Mouse (Mus musculus): ENCODE measurements around the gene Dmrtb1. TPM values are rescaled to one million over a fixed set of nuclear protein-coding genes. Genes with fewer than 3 reads are reported as not detected.

Gene Dmrtb1
- polyA plus RNA-seq (2014; fragmentation: Nextera tagmentation; extraction: Ambion mirVana): 11.6 and 12.8 TPM in 2 replicates

GRCm38 (mm10) chr4:107684130-107684529 is at the start of gene Dmrtb1:
Dmrtb1 (minus strand) TSS chr4:107684230.
- no peaks in the 10 kb centered on the region; the same call in 1 of the 2 replicates for H3K36me3 ChIP-seq (ENCODE audit: control insufficient read depth, insufficient read depth, low read length)
- no peak within 1 kb of the TSS for H3K9ac ChIP-seq (ENCODE audit: low read length)
- no peaks in the 10 kb centered on the region for H3K9me3 ChIP-seq (ENCODE audit: control insufficient read depth, low read length)
- no peak within 1 kb of the TSS for H3K4me2 ChIP-seq
- H3K27ac ChIP-seq (ENCODE audit: low read depth, low read length): no peak within 1 kb of the TSS
- no peak for DNase-seq (ENCODE audit: low spot score, missing footprints)
- WGBS: 94% methylated on average over 14 of the region's 14 CpGs
- H3K4me3 ChIP-seq (ENCODE audit: low read depth, low read length): no peak within 1 kb of the TSS
- ATAC-seq (ENCODE audit: low FRiP score): no peak
- peaks cover 12% of the 10 kb centered on the region for H3K27me3 ChIP-seq (ENCODE audit: control insufficient read depth, insufficient read depth, low read length)
- peaks cover 30% of the 10 kb centered on the region for H3K4me1 ChIP-seq (ENCODE audit: control insufficient read depth, insufficient read depth, low read length)

GRCm38 (mm10) chr4:107733603-107734002 is 49.6 kb upstream of the Dmrtb1 start:
- H3K9me3 ChIP-seq (ENCODE audit: control insufficient read depth, low read length): no peaks in the 10 kb centered on the region
- H3K4me2 ChIP-seq: no peak overlapping the region
- H3K27me3 ChIP-seq (ENCODE audit: control insufficient read depth, insufficient read depth, low read length): no peaks in the 10 kb centered on the region
- DNase-seq (ENCODE audit: low spot score, missing footprints) (no peak), ATAC-seq (ENCODE audit: low FRiP score) (no peak)
- WGBS: 13% methylated on average over 3 of the region's 3 CpGs
- no peak overlapping the region for H3K4me3 ChIP-seq (ENCODE audit: low read depth, low read length)
- no peak overlapping the region for H3K27ac ChIP-seq (ENCODE audit: low read depth, low read length)
- no peak overlapping the region for H3K9ac ChIP-seq (ENCODE audit: low read length)
- H3K4me1 ChIP-seq (ENCODE audit: control insufficient read depth, insufficient read depth, low read length): peaks cover 17% of the 10 kb centered on the region
- no peaks in the 10 kb centered on the region for H3K36me3 ChIP-seq (ENCODE audit: control insufficient read depth, insufficient read depth, low read length)

- Histone ChIP-seq H3K27ac (ENCODE audit: low read depth, low read length) (no peak overlapping the region), H3K27me3 (ENCODE audit: control insufficient read depth, insufficient read depth, low read length) (no peaks in the 10 kb centered on the region), H3K9ac (ENCODE audit: low read length) (no peak overlapping the region), H3K9me3 (ENCODE audit: control insufficient read depth, low read length) (no peaks in the 10 kb centered on the region), H3K4me2 (no peak overlapping the region), H3K4me3 (ENCODE audit: low read depth, low read length) (no peak overlapping the region), H3K36me3 (ENCODE audit: control insufficient read depth, insufficient read depth, low read length) (no peaks in the 10 kb centered on the region), H3K4me1 (ENCODE audit: control insufficient read depth, insufficient read depth, low read length) (peaks cover 17% of the 10 kb centered on the region)
- DNase-seq (ENCODE audit: low spot score, missing footprints) (no peak), ATAC-seq (ENCODE audit: low FRiP score) (peak; percentile 47; the same call in 1 of the 2 replicates)
- WGBS: 20% methylated on average over 4 of the region's 4 CpGs
These were observed 48.6 kb upstream of the Dmrtb1 start for GRCm38 (mm10) chr4:107732624-107733023.

- no peak for ATAC-seq (ENCODE audit: low FRiP score)
- H3K4me1 ChIP-seq (ENCODE audit: control insufficient read depth, insufficient read depth, low read length): peaks cover 17% of the 10 kb centered on the region
- H3K27ac ChIP-seq (ENCODE audit: low read depth, low read length): no peak overlapping the region
These were observed 48.2 kb upstream of the Dmrtb1 start for GRCm38 (mm10) chr4:107732182-107732581.

GRCm38 (mm10) chr4:107731088-107731465 is 47.0 kb upstream of the Dmrtb1 start:
- no peak for ATAC-seq (ENCODE audit: low FRiP score)
- Histone ChIP-seq H3K9me3 (ENCODE audit: control insufficient read depth, low read length) (no peaks in the 10 kb centered on the region), H3K27me3 (ENCODE audit: control insufficient read depth, insufficient read depth, low read length) (no peaks in the 10 kb centered on the region), H3K4me1 (ENCODE audit: control insufficient read depth, insufficient read depth, low read length) (peaks cover 17% of the 10 kb centered on the region), H3K9ac (ENCODE audit: low read length) (no peak overlapping the region), H3K27ac (ENCODE audit: low read depth, low read length) (no peak overlapping the region), H3K4me3 (ENCODE audit: low read depth, low read length) (no peak overlapping the region), H3K36me3 (ENCODE audit: control insufficient read depth, insufficient read depth, low read length) (no peaks in the 10 kb centered on the region), H3K4me2 (no peak overlapping the region)
- WGBS: 48% methylated on average over 8 of the region's 8 CpGs
- no peak for DNase-seq (ENCODE audit: low spot score, missing footprints)

More at GRCm38 (mm10) chr4:107732182-107732581, 48.2 kb upstream of the Dmrtb1 start:
- Histone ChIP-seq H3K9me3 (ENCODE audit: control insufficient read depth, low read length) (no peaks in the 10 kb centered on the region), H3K36me3 (ENCODE audit: control insufficient read depth, insufficient read depth, low read length) (no peaks in the 10 kb centered on the region), H3K9ac (ENCODE audit: low read length) (no peak overlapping the region), H3K4me2 (no peak overlapping the region), H3K27me3 (ENCODE audit: control insufficient read depth, insufficient read depth, low read length) (no peaks in the 10 kb centered on the region), H3K4me3 (ENCODE audit: low read depth, low read length) (no peak overlapping the region)
- WGBS: 13% methylated on average over 4 of the region's 4 CpGs
- no peak for DNase-seq (ENCODE audit: low spot score, missing footprints)

GRCm38 (mm10) chr4:107730391-107731087 is 46.5 kb upstream of the Dmrtb1 start:
- Histone ChIP-seq H3K4me1 (ENCODE audit: control insufficient read depth, insufficient read depth, low read length) (peaks cover 17% of the 10 kb centered on the region), H3K9me3 (ENCODE audit: control insufficient read depth, low read length) (no peaks in the 10 kb centered on the region), H3K4me2 (no peak overlapping the region), H3K27me3 (ENCODE audit: control insufficient read depth, insufficient read depth, low read length) (no peaks in the 10 kb centered on the region), H3K27ac (ENCODE audit: low read depth, low read length) (no peak overlapping the region), H3K36me3 (ENCODE audit: control insufficient read depth, insufficient read depth, low read length) (no peaks in the 10 kb centered on the region), H3K4me3 (ENCODE audit: low read depth, low read length) (no peak overlapping the region), H3K9ac (ENCODE audit: low read length) (no peak overlapping the region)
- WGBS: 65% methylated on average over 15 of the region's 15 CpGs
- DNase-seq (ENCODE audit: low spot score, missing footprints) (no peak), ATAC-seq (ENCODE audit: low FRiP score) (no peak)

GRCm38 (mm10) chr4:107725432-107725831 is 41.4 kb upstream of the Dmrtb1 start:
- no peak overlapping the region for H3K9ac ChIP-seq (ENCODE audit: low read length)
- DNase-seq (ENCODE audit: low spot score, missing footprints): no peak
- no peaks in the 10 kb centered on the region for H3K36me3 ChIP-seq (ENCODE audit: control insufficient read depth, insufficient read depth, low read length)
- no peak overlapping the region for H3K4me2 ChIP-seq
- no peak overlapping the region for H3K4me3 ChIP-seq (ENCODE audit: low read depth, low read length)
- H3K27me3 ChIP-seq (ENCODE audit: control insufficient read depth, insufficient read depth, low read length): no peaks in the 10 kb centered on the region
- no peak for ATAC-seq (ENCODE audit: low FRiP score)
- H3K27ac ChIP-seq (ENCODE audit: low read depth, low read length): no peak overlapping the region
- no peaks in the 10 kb centered on the region for H3K4me1 ChIP-seq (ENCODE audit: control insufficient read depth, insufficient read depth, low read length)
- WGBS: 75% methylated on average over 9 of the region's 9 CpGs
- H3K9me3 ChIP-seq (ENCODE audit: control insufficient read depth, low read length): no peaks in the 10 kb centered on the region

GRCm38 (mm10) chr4:107720043-107720830 is 36.2 kb upstream of the Dmrtb1 start:
- no peak for ATAC-seq (ENCODE audit: low FRiP score)
- 77% methylated on average over 11 of the region's 11 CpGs for WGBS
- H3K4me2 ChIP-seq: no peak overlapping the region
- no peak overlapping the region for H3K4me3 ChIP-seq (ENCODE audit: low read depth, low read length)
- H3K4me1 ChIP-seq (ENCODE audit: control insufficient read depth, insufficient read depth, low read length): peaks cover 6% of the 10 kb centered on the region; the same call in 1 of the 2 replicates
- no peak overlapping the region for H3K9ac ChIP-seq (ENCODE audit: low read length)
- H3K27me3 ChIP-seq (ENCODE audit: control insufficient read depth, insufficient read depth, low read length): no peaks in the 10 kb centered on the region; the same call in 1 of the 2 replicates
- no peaks in the 10 kb centered on the region for H3K9me3 ChIP-seq (ENCODE audit: control insufficient read depth, low read length)
- H3K27ac ChIP-seq (ENCODE audit: low read depth, low read length): no peak overlapping the region
- DNase-seq (ENCODE audit: low spot score, missing footprints): no peak
- no peaks in the 10 kb centered on the region for H3K36me3 ChIP-seq (ENCODE audit: control insufficient read depth, insufficient read depth, low read length)

- no peak overlapping the region for H3K4me3 ChIP-seq (ENCODE audit: low read depth, low read length)
- H3K27me3 ChIP-seq (ENCODE audit: control insufficient read depth, insufficient read depth, low read length): no peaks in the 10 kb centered on the region; the same call in 1 of the 2 replicates
- H3K36me3 ChIP-seq (ENCODE audit: control insufficient read depth, insufficient read depth, low read length): no peaks in the 10 kb centered on the region
- 77% methylated on average over 5 of the region's 5 CpGs for WGBS
- H3K4me2 ChIP-seq: no peak overlapping the region
- peaks cover 6% of the 10 kb centered on the region; the same call in 1 of the 2 replicates for H3K4me1 ChIP-seq (ENCODE audit: control insufficient read depth, insufficient read depth, low read length)
- no peak overlapping the region for H3K9ac ChIP-seq (ENCODE audit: low read length)
- no peak overlapping the region for H3K27ac ChIP-seq (ENCODE audit: low read depth, low read length)
- DNase-seq (ENCODE audit: low spot score, missing footprints) (no peak), ATAC-seq (ENCODE audit: low FRiP score) (no peak)
- no peaks in the 10 kb centered on the region for H3K9me3 ChIP-seq (ENCODE audit: control insufficient read depth, low read length)
These were observed 35.1 kb upstream of the Dmrtb1 start for GRCm38 (mm10) chr4:107719161-107719560.

All from midbrain, embryonic 11.5 days (tissue).